Mouse (Mus musculus): ENCODE data around the gene Dnajc19. TPM values are rescaled to one million over a fixed set of nuclear protein-coding genes. Genes with fewer than 3 reads are reported as not detected.
"Not testable (repeated sequence)": the region's sequence is repeated elsewhere in the genome, so short reads cannot be mapped to it uniquely, and the experiment has no call there.

Gene Dnajc19
- polyA plus RNA-seq, 1 experiment from 2014 or later, result 166 TPM

- ATAC-seq (replicated peaks; ENCODE audit: low FRiP score) (no peak), DNase-seq (ENCODE audit: low spot score) (no peak)
- Histone ChIP-seq H3K27me3 (ENCODE audit: control insufficient read depth, insufficient read depth, low read length) (no peaks in the 10 kb centered on the region), H3K4me1 (replicated peaks; ENCODE audit: control insufficient read depth, insufficient read depth, low read length) (peaks cover 3% of the 10 kb centered on the region; the same call in 1 of the 2 replicates), H3K9me3 (ENCODE audit: control insufficient read depth, low read length) (no peaks in the 10 kb centered on the region), H3K4me3 (ENCODE audit: low read depth, low read length) (no peak overlapping the region), H3K4me2 (ENCODE audit: low read depth, low read length, severe bottlenecking) (no peak overlapping the region), H3K9ac (ENCODE audit: low read length) (no peak overlapping the region), H3K36me3 (ENCODE audit: control insufficient read depth, insufficient read depth, low read length) (no peaks in the 10 kb centered on the region), H3K27ac (ENCODE audit: low read depth, low read length) (no peak overlapping the region)
- WGBS, result 25% methylated on average over 9 of the region's 9 CpGs
These were observed 25.3 kb upstream of the Dnajc19 start for GRCm38 (mm10) chr3:34106421-34106820.

GRCm38 (mm10) chr3:34103902-34104672, 23.0 kb upstream of the Dnajc19 start:
- Histone ChIP-seq H3K4me1 (replicated peaks; ENCODE audit: control insufficient read depth, insufficient read depth, low read length) (peaks cover 3% of the 10 kb centered on the region; the same call in 1 of the 2 replicates), H3K27me3 (ENCODE audit: control insufficient read depth, insufficient read depth, low read length) (no peaks in the 10 kb centered on the region), H3K36me3 (ENCODE audit: control insufficient read depth, insufficient read depth, low read length) (no peaks in the 10 kb centered on the region), H3K4me3 (ENCODE audit: low read depth, low read length) (peak overlapping the region; percentile 9; the same call in 1 of the 2 replicates), H3K27ac (ENCODE audit: low read depth, low read length) (no peak overlapping the region), H3K9ac (ENCODE audit: low read length) (no peak overlapping the region), H3K4me2 (ENCODE audit: low read depth, low read length, severe bottlenecking) (peak overlapping the region; percentile 15; the same call in 1 of the 2 replicates), H3K9me3 (ENCODE audit: control insufficient read depth, low read length) (no peaks in the 10 kb centered on the region)
- 11% methylated on average over 7 of the region's 7 CpGs for WGBS
- peak; percentile 79 for ATAC-seq (replicated peaks; ENCODE audit: low FRiP score)
- DNase-seq (ENCODE audit: low spot score), result no peak

GRCm38 (mm10) chr3:34102891-34103290, 21.8 kb upstream of the Dnajc19 start:
- Histone ChIP-seq H3K9ac (ENCODE audit: low read length) (no peak overlapping the region), H3K27me3 (ENCODE audit: control insufficient read depth, insufficient read depth, low read length) (no peaks in the 10 kb centered on the region), H3K27ac (ENCODE audit: low read depth, low read length) (no peak overlapping the region), H3K9me3 (ENCODE audit: control insufficient read depth, low read length) (no peaks in the 10 kb centered on the region), H3K4me3 (ENCODE audit: low read depth, low read length) (no peak overlapping the region), H3K4me2 (ENCODE audit: low read depth, low read length, severe bottlenecking) (no peak overlapping the region), H3K4me1 (replicated peaks; ENCODE audit: control insufficient read depth, insufficient read depth, low read length) (peaks cover 3% of the 10 kb centered on the region; the same call in 1 of the 2 replicates), H3K36me3 (ENCODE audit: control insufficient read depth, insufficient read depth, low read length) (no peaks in the 10 kb centered on the region)
- 38% methylated on average over 2 of the region's 2 CpGs for WGBS
- DNase-seq (ENCODE audit: low spot score), result no peak
- peak; percentile 39; the same call in 1 of the 2 replicates for ATAC-seq (replicated peaks; ENCODE audit: low FRiP score)

- H3K36me3 ChIP-seq (ENCODE audit: control insufficient read depth, insufficient read depth, low read length), result no peaks in the 10 kb centered on the region
- H3K4me2 ChIP-seq (ENCODE audit: low read depth, low read length, severe bottlenecking), result no peak overlapping the region
- 0 out of 2 replicates have a peak, but pooled peaks cover 2% of the 10 kb centered on the region for H3K4me1 ChIP-seq (replicated peaks; ENCODE audit: control insufficient read depth, insufficient read depth, low read length)
- H3K9me3 ChIP-seq (ENCODE audit: control insufficient read depth, low read length), result no peaks in the 10 kb centered on the region
- 79% methylated on average over 5 of the region's 5 CpGs for WGBS
- DNase-seq (ENCODE audit: low spot score) (no peak), ATAC-seq (replicated peaks; ENCODE audit: low FRiP score) (no peak)
- no peak overlapping the region for H3K9ac ChIP-seq (ENCODE audit: low read length)
- H3K27ac ChIP-seq (ENCODE audit: low read depth, low read length), result no peak overlapping the region
- no peaks in the 10 kb centered on the region for H3K27me3 ChIP-seq (ENCODE audit: control insufficient read depth, insufficient read depth, low read length)
- no peak overlapping the region for H3K4me3 ChIP-seq (ENCODE audit: low read depth, low read length)
These were observed 2.5 kb upstream of the Dnajc19 start for GRCm38 (mm10) chr3:34083655-34084054.

- WGBS, result 87% methylated on average over 3 of the region's 3 CpGs
- no peaks in the 10 kb centered on the region for H3K27me3 ChIP-seq (ENCODE audit: control insufficient read depth, insufficient read depth, low read length)
- DNase-seq (ENCODE audit: low spot score), result no peak
- peak overlapping the region; percentile 72 for H3K4me2 ChIP-seq (ENCODE audit: low read depth, low read length, severe bottlenecking)
- no peaks in the 10 kb centered on the region for H3K9me3 ChIP-seq (ENCODE audit: control insufficient read depth, low read length)
- no peak for ATAC-seq (replicated peaks; ENCODE audit: low FRiP score)
- peak overlapping the region; percentile 79 for H3K4me3 ChIP-seq (ENCODE audit: low read depth, low read length)
- H3K9ac ChIP-seq (ENCODE audit: low read length), result peak overlapping the region; percentile 81; the same call in 1 of the 2 replicates
- H3K4me1 ChIP-seq (replicated peaks; ENCODE audit: control insufficient read depth, insufficient read depth, low read length), result 0 out of 2 replicates have a peak, but pooled peaks cover 2% of the 10 kb centered on the region
- H3K27ac ChIP-seq (ENCODE audit: low read depth, low read length), result no peak overlapping the region
- H3K36me3 ChIP-seq (ENCODE audit: control insufficient read depth, insufficient read depth, low read length), result no peaks in the 10 kb centered on the region
These were observed 808 bp upstream of the Dnajc19 start for GRCm38 (mm10) chr3:34081929-34082328.

- no peak for ATAC-seq (replicated peaks; ENCODE audit: low FRiP score)
- H3K9ac ChIP-seq (ENCODE audit: low read length), result no peak overlapping the region
- H3K27me3 ChIP-seq (ENCODE audit: control insufficient read depth, insufficient read depth, low read length), result no peaks in the 10 kb centered on the region
- DNase-seq (ENCODE audit: low spot score), result no peak
- 85% methylated on average over 6 of the region's 6 CpGs for WGBS
- H3K9me3 ChIP-seq (ENCODE audit: control insufficient read depth, low read length), result no peaks in the 10 kb centered on the region
- no peak overlapping the region for H3K4me2 ChIP-seq (ENCODE audit: low read depth, low read length, severe bottlenecking)
- 0 out of 2 replicates have a peak, but pooled peaks cover 2% of the 10 kb centered on the region for H3K4me1 ChIP-seq (replicated peaks; ENCODE audit: control insufficient read depth, insufficient read depth, low read length)
- no peaks in the 10 kb centered on the region; the same call in 1 of the 2 replicates for H3K36me3 ChIP-seq (ENCODE audit: control insufficient read depth, insufficient read depth, low read length)
- no peak overlapping the region for H3K27ac ChIP-seq (ENCODE audit: low read depth, low read length)
- H3K4me3 ChIP-seq (ENCODE audit: low read depth, low read length), result no peak overlapping the region
These were observed 4.9 kb downstream of the Dnajc19 start for GRCm38 (mm10) chr3:34076058-34076759.

GRCm38 (mm10) chr3:34072726-34073125, 8.4 kb downstream of the Dnajc19 start:
- ATAC-seq (replicated peaks; ENCODE audit: low FRiP score) (no peak), DNase-seq (ENCODE audit: low spot score) (no peak)
- no peaks in the 10 kb centered on the region for H3K4me1 ChIP-seq (replicated peaks; ENCODE audit: control insufficient read depth, insufficient read depth, low read length)
- no peaks in the 10 kb centered on the region for H3K27me3 ChIP-seq (ENCODE audit: control insufficient read depth, insufficient read depth, low read length)
- no peak overlapping the region for H3K4me3 ChIP-seq (ENCODE audit: low read depth, low read length)
- no peaks in the 10 kb centered on the region; the same call in 1 of the 2 replicates for H3K36me3 ChIP-seq (ENCODE audit: control insufficient read depth, insufficient read depth, low read length)
- H3K9ac ChIP-seq (ENCODE audit: low read length), result no peak overlapping the region
- H3K27ac ChIP-seq (ENCODE audit: low read depth, low read length), result no peak overlapping the region
- 95% methylated on average over 6 of the region's 6 CpGs for WGBS
- H3K4me2 ChIP-seq (ENCODE audit: low read depth, low read length, severe bottlenecking), result no peak overlapping the region
- H3K9me3 ChIP-seq (ENCODE audit: control insufficient read depth, low read length), result no peaks in the 10 kb centered on the region

GRCm38 (mm10) chr3:34068943-34069342, 12.2 kb downstream of the Dnajc19 start:
- H3K4me1 ChIP-seq (replicated peaks; ENCODE audit: control insufficient read depth, insufficient read depth, low read length); H3K27me3 ChIP-seq (ENCODE audit: control insufficient read depth, insufficient read depth, low read length); H3K36me3 ChIP-seq (ENCODE audit: control insufficient read depth, insufficient read depth, low read length); H3K9me3 ChIP-seq (ENCODE audit: control insufficient read depth, low read length); ATAC-seq (replicated peaks; ENCODE audit: low FRiP score); H3K4me3 ChIP-seq (ENCODE audit: low read depth, low read length); DNase-seq (ENCODE audit: low spot score); H3K27ac ChIP-seq (ENCODE audit: low read depth, low read length); H3K9ac ChIP-seq (ENCODE audit: low read length); H3K4me2 ChIP-seq (ENCODE audit: low read depth, low read length, severe bottlenecking): not testable (repeated sequence)
- 93% methylated on average over 7 of the region's 7 CpGs for WGBS

All from forebrain, embryonic 11.5 days (tissue).